Mouse (Mus musculus) intestine, embryonic 16.5 days (tissue): ENCODE measurements around the gene Smok2b. TPM values are rescaled to one million over a fixed set of nuclear protein-coding genes. Genes with fewer than 3 reads are reported as not detected.
"Not testable (repeated sequence)": the region's sequence is repeated elsewhere in the genome, so short reads cannot be mapped to it uniquely, and the experiment has no call there.

Experiments used
- ATAC-seq: fragments of 200-750 bp; cut with Nextera tagmentation; 2 replicates; pipeline ENCODE4 v1.8.0; 2017; ENCODE audit warnings: moderate TSS enrichment, moderate library complexity
- H3K27ac ChIP-seq: fragments of 300-500 bp; sonication (generic); 2 replicates; pipeline ENCODE4 v1.5.1; 2014; ENCODE audit warnings: mild to moderate bottlenecking, low read length
- H3K27me3 ChIP-seq: fragments of 300-500 bp; sonication (generic); replicated peaks from 2 replicates; pipeline ENCODE4 v1.6.1; 2014; ENCODE audit warnings: low read length, control low read depth, mixed read lengths; ENCODE audit not compliant: control insufficient read depth, insufficient read depth
- H3K36me3 ChIP-seq: fragments of 300-500 bp; sonication (generic); 2 replicates; pipeline ENCODE4 v1.6.1; 2014; ENCODE audit warnings: low read length, control low read depth; ENCODE audit not compliant: control insufficient read depth, insufficient read depth
- H3K4me1 ChIP-seq: fragments of 300-500 bp; sonication (generic); 2 replicates; pipeline ENCODE4 v1.6.1; 2014; ENCODE audit warnings: low read length, control low read depth, mixed read lengths; ENCODE audit not compliant: control insufficient read depth, insufficient read depth
- H3K4me2 ChIP-seq: fragments of 300-500 bp; sonication (generic); 2 replicates; pipeline ENCODE4 v1.6.1; 2014; ENCODE audit warnings: low read depth, low read length, control low read depth
- H3K4me3 ChIP-seq: fragments of 300-500 bp; sonication (generic); 2 replicates; pipeline ENCODE4 v1.5.1; 2014; ENCODE audit warnings: mild to moderate bottlenecking, low read length
- H3K9ac ChIP-seq: fragments of 300-500 bp; sonication (generic); 2 replicates; pipeline ENCODE4 v1.6.1; 2014; ENCODE audit warnings: low read depth, low read length
- H3K9me3 ChIP-seq: fragments of 300-500 bp; sonication (generic); 2 replicates; pipeline ENCODE4 v1.6.1; 2016; ENCODE audit warnings: low read length, control low read depth; ENCODE audit not compliant: control insufficient read depth
- WGBS: fragments of 180-500 bp; shearing (Covaris S2); extraction: QIAGEN DNeasy Blood & Tissue Kit; methylation state at CpG from one replicate; pipeline ENCODE4 v1.1.7; 2014; 5-methylcytosine and 5-hydroxymethylcytosine counted together
- polyA plus RNA-seq: library from polyadenylated mRNA; unstranded; fragments of >200 nt; fragmentation: Nextera tagmentation; extraction: Ambion mirVana; gene quantifications from 2 replicates; pipeline ENCODE4 v1.2.1, GENCODE M21; 2015

Smok2b gene
- not detected in 2 replicates for polyA plus RNA-seq

DNA sequence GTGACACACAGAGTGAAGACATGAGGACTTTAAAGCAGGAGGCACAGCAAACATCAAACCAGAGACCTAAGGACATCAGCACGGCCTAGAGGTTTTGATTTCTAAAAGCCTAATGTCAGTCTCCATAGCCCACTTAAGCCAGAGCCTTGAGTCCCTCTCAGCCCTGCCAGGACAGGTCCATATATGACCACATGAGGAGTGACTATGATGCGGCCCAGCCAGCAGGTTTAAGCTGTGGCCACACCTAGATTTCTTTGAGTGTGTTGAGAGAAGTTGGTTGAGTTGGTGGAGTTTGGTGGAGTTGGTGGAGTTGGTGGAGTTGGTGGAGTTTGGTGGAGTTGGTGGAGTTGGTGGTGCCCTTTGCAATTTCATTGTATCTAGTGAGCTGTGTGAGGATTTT, at the start of gene Smok2b:
TSS of gene Smok2b (plus strand) at position 301 of the 400 bp plus-strand sequence.
- peaks cover 53% of the 10 kb centered on the region for H3K9me3 ChIP-seq
- not testable (repeated sequence) for H3K9ac ChIP-seq, ATAC-seq, H3K4me3 ChIP-seq, H3K27me3 ChIP-seq, H3K4me2 ChIP-seq, H3K36me3 ChIP-seq, H3K4me1 ChIP-seq, H3K27ac ChIP-seq
- 74% methylated on average over 2 of the region's 2 CpGs for whole genome bisulfite sequencing

DNA sequence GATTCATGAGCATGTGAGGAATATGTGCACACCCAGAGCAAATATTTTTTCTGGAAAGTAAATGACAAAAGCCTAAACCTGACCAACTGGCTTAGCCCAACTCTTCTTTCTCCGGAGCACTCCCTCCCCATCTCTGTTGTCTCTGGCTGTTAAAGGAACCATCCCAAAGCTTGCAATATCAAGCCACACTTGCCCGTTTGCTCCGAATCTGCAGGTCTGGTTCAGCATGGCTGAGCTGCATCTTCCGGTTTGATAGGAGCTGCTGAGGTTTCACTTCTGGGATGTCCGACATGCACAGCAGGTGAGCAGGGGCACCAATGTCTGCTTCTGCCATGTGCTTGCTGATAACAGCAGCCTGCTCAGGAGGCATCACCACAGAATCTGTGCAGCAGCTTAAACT, 49.6 kb upstream of the Smok2b start:
- H3K9me3 ChIP-seq: peaks cover 10% of the 10 kb centered on the region
- 92% methylated on average over 5 of the region's 5 CpGs for WGBS
- H3K27me3 ChIP-seq, H3K4me3 ChIP-seq, H3K27ac ChIP-seq, H3K9ac ChIP-seq, H3K36me3 ChIP-seq, H3K4me1 ChIP-seq, ATAC-seq, H3K4me2 ChIP-seq: not testable (repeated sequence)

DNA sequence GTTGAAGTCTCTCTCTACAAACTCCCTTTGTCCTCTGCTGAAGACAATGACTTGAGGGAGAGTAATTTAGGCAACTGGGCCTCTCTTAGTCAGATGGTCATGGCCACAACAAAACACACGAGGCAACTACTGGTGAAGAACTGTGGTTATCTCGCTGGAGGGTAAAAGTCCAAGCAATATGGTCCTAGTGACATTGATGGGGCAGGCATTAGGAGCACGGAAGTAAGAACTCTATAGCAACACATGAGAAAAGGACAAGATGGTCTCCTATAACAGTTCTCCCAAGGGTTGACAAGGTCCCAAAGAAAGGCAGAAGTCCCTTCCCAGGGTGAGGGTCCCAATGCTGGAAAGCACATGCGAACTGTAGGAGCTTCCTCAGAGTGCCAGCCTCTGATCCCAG, 47.3 kb upstream of the Smok2b start:
- peak; percentile 58 for ATAC-seq
- not testable (repeated sequence) for H3K36me3 ChIP-seq, H3K4me1 ChIP-seq, H3K27ac ChIP-seq, H3K4me2 ChIP-seq, H3K9ac ChIP-seq, H3K4me3 ChIP-seq, H3K27me3 ChIP-seq
- WGBS: 60% methylated on average over 2 of the region's 4 CpGs
- peaks cover 20% of the 10 kb centered on the region for H3K9me3 ChIP-seq

DNA sequence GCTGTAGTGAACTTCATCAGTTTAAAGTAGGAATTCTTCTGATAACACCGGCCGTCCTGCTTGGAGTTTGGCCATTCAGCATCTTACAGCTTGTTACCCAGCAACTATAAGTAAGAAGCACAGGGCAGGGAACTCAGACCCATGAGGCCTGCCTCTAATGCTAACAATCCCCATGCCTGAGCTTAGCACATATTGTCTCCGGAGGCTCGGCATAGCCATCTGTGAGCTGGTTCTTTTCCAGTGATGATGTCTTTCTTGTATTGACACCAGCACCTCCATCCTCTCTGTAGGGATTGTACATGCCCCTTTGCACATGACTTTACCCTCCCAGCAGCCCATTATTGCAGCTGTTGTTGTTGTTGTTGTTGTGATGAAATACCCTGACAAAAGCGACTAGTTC, 45.5 kb upstream of the Smok2b start:
- not testable (repeated sequence) for H3K4me3 ChIP-seq, H3K4me1 ChIP-seq, H3K4me2 ChIP-seq, ATAC-seq, H3K9ac ChIP-seq, H3K27me3 ChIP-seq, H3K36me3 ChIP-seq, H3K27ac ChIP-seq
- H3K9me3 ChIP-seq: peaks cover 20% of the 10 kb centered on the region
- WGBS: 86% methylated on average over 4 of the region's 5 CpGs

DNA sequence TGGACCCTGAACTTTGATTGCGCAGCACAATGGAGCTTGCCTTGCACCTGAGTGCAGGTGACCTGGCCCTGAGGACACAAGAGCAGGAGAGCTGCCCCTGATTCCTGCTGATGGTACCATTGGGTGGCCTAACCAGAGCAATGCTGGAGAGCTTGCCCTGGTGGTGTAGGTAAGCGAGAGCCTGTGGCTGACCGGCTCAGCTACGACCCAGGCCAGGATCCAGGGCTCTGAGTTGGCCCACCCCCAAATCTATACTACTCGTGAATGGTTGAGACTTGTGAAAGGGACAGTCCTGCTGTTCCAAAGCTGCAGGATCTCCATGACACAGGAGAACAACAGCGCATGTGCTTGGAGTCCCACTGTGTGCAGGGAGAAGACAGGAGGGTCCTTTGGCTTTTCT, 43.5 kb upstream of the Smok2b start:
- not testable (repeated sequence) for H3K27me3 ChIP-seq, ATAC-seq, H3K27ac ChIP-seq, H3K4me1 ChIP-seq, H3K4me3 ChIP-seq, H3K9ac ChIP-seq, H3K36me3 ChIP-seq, H3K4me2 ChIP-seq
- WGBS: 82% methylated on average over 6 of the region's 6 CpGs
- peaks cover 14% of the 10 kb centered on the region for H3K9me3 ChIP-seq

DNA sequence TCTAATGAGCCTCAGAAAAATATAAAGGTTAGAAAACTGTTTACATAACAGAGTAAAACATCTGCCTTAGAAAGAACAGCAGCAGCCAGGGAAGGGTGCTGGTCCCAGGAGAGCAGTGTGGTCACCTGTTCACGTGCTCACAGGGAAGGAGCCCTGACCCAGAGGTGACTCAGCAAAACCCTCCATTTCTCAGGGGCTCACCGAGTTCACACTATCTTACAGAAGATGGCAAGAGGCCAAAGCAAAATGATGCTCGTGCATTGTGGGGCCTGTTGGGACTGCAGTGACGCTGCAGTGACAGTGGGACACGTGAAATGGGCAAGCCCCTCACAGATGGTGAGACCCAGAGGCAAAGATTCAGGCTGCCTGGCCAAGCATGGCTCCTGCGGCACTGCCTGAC, 42.4 kb upstream of the Smok2b start:
- H3K4me1 ChIP-seq, H3K27me3 ChIP-seq, H3K4me3 ChIP-seq, H3K9ac ChIP-seq, H3K4me2 ChIP-seq, H3K36me3 ChIP-seq, H3K27ac ChIP-seq: not testable (repeated sequence)
- peak; percentile 2; the same call in 1 of the 2 replicates for ATAC-seq
- WGBS: 62% methylated on average over 5 of the region's 6 CpGs
- peaks cover 13% of the 10 kb centered on the region for H3K9me3 ChIP-seq

DNA sequence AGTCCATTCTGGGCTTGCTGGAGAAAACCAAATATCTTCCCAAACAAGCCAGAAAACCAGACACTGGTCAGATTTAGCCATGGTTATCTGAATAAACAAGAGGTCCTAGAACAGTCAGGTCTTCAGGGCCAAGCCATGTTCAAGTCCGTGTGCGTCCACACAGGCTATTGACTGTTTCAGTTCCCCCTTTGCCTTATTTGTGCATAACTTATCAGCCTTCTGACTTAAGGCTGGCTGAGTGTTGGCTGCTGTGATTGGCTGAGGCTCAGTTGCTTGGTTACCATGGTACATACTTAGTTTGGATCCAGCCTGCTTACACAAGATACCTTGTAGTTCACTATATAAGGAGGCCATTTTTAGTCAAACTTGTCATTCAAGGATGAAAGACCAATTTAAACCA, 41.2 kb upstream of the Smok2b start:
- WGBS: 86% methylated on average over 2 of the region's 2 CpGs
- not testable (repeated sequence) for H3K27me3 ChIP-seq, H3K4me2 ChIP-seq, H3K9ac ChIP-seq, H3K4me1 ChIP-seq, H3K4me3 ChIP-seq, H3K36me3 ChIP-seq, ATAC-seq, H3K27ac ChIP-seq
- H3K9me3 ChIP-seq: peaks cover 13% of the 10 kb centered on the region

DNA sequence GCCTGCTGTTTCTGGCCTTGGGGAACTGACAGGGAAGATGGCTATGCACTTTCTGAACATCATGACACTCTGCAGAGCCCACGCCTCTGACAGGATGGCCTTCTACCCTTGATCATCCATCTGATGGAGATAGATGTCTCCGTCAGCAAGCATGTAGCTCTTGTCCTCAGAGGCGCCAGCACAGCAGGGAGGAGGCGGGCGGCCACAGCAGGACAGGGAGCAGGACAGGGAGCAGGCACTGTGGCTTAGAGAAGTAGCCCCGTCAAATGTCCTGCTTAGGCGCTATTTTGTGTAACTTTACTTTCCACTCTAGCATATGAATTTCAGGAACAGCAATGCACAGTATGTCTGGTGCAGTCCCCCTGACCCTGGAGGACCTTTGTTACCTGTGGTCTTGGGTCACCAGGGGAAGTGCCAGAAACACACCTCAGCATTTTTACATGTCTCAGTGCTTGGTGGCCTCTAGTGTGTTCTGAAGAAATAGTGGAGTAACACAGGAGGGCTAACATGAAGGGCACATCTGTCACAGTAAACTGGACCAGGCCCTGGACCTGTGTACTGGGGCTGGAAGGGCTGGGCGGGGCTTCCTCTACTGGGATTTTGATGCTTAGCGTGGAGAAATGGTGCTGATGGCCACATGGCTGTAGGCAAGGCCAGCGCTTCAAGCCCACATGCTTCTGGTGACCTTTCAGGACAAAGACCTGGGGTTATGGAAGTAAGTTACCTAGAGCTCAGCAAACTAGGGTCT, 39.0 kb upstream of the Smok2b start:
- H3K27me3 ChIP-seq, H3K36me3 ChIP-seq, H3K4me1 ChIP-seq, H3K4me2 ChIP-seq, H3K27ac ChIP-seq, H3K4me3 ChIP-seq, H3K9ac ChIP-seq, ATAC-seq: not testable (repeated sequence)
- peaks cover 12% of the 10 kb centered on the region for H3K9me3 ChIP-seq
- whole genome bisulfite sequencing: 89% methylated on average over 10 of the region's 10 CpGs

DNA sequence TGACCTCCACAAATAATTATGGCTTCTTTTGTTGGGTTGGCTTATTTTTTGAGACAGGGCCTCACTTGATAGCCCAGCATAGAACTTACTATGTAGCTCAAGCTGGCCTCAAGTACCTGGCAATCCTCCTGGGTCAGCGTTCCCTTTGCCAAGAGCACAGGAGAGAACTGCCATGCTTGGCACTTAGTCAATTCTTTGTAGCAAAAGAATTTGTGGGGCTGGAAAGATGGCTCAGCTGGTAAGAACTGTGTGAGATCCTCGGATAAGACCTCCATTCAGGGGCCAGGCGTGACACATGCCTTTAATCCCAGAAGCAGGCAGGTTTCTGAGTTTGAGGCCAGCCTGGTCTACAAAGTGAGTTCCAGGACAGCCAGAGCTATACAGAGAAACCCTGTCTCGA, 33.6 kb upstream of the Smok2b start:
- not testable (repeated sequence) for H3K9ac ChIP-seq, H3K27me3 ChIP-seq, H3K4me3 ChIP-seq, H3K36me3 ChIP-seq, ATAC-seq, H3K4me2 ChIP-seq, H3K4me1 ChIP-seq, H3K27ac ChIP-seq
- peaks cover 16% of the 10 kb centered on the region for H3K9me3 ChIP-seq
- WGBS: 70% methylated on average over 4 of the region's 4 CpGs

DNA sequence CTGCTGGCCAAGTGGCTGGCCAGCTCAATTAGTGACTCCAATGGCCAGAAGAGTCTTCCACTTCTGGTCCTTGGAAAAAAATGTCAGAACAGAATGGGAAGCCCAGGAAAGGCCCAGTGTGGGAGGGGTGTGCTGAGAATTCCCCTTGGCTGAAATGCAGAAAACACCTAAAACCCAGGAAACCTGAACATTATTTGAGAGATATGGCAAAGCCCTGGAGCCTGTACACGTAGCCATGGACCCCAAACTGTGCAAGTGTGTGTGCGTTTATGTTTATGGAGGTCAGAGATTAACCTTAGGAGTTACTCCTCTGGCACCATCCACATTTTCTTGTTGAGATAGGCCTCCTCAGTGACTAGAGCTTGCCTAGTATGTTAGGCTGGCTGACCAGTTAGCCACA, 31.2 kb upstream of the Smok2b start:
- WGBS: 86% methylated on average over 2 of the region's 2 CpGs
- not testable (repeated sequence) for H3K4me1 ChIP-seq, H3K36me3 ChIP-seq, H3K4me3 ChIP-seq, H3K9ac ChIP-seq, H3K27ac ChIP-seq, H3K4me2 ChIP-seq, ATAC-seq, H3K27me3 ChIP-seq
- peaks cover 16% of the 10 kb centered on the region for H3K9me3 ChIP-seq
